Mouse (Mus musculus): ENCODE data around the gene Ftl1.

- TF ChIP-seq EP300 (IDR thresholded peaks at IDR 0.05; ENCODE audit: low read depth) (no peak), CTCF (IDR thresholded peaks at IDR 0.05; ENCODE audit: low read depth) (no peak)
Observed at GRCm38 (mm10) chr7:45478774-45479173, 19.1 kb upstream of the Ftl1 start.
